Mouse (Mus musculus) adipocyte (in vitro differentiated cells): ENCODE measurements at regions not wholly inside any gene's neighbourhood (a gene's known extent, or its start where the extent isn't known, plus 50 kb on each side); places are given as distances from the start of the nearest gene placed in this dataset.
A peak's percentile ranks its signal among the peaks of the same experiment; 100 is the strongest.

ENCODE experiments used
- DNase-seq: peaks from one replicate; pipeline ENCODE4 v3.0.0-alpha.2; 2016; ENCODE audit warnings: low spot score

- DNase-seq, result no peak
These were observed 57.7 kb downstream of the Rpl14 start for GRCm38 (mm10) chr9:120628794-120629560.

GRCm38 (mm10) chr9:120629609-120630008 is 58.4 kb downstream of the Rpl14 start:
- DNase-seq, result no peak

- no peak for DNase-seq
These were observed 61.6 kb downstream of the Rpl14 start for GRCm38 (mm10) chr9:120632821-120633220.

GRCm38 (mm10) chr9:120642656-120643055 is 71.4 kb downstream of the Rpl14 start:
- DNase-seq, result no peak

DNA sequence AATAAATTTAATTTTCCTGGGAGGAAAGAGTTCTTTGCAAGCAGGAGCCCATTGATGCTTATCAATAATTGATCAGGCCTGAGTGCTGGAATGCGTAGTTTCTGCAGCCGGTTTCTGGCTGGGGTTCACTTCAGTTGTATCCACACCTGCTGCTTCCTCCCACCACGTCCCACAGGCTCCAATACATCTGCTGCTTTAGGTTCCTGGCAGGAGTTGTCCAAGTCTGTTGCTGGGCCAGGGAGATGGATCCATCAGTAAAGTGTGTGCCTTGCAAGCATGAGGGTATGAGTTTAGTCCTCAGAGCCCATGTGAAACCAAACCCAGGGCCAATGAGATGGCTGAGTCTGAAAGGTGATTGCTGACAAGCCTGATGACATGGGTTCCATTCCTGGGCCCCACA is 72.1 kb downstream of the Rpl14 start:
- no peak for DNase-seq

DNA sequence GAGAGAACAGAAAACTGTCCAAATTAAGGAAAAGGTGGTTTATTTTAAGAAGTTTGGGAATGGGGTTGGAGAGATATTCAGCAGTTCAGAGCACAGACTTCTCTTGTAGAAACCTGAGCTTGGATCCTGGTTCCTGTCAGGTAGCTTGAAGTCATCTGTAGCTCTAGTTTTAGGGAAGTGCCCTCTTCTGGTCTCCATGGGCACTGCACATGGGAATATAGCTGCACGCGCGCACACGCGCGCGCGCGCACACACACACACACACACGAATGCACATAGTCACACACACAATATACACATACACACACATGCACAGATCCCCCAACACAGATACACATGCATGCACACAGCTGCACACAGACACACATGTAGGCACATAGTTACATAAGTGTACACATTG is 74.5 kb downstream of the Rpl14 start:
- no peak for DNase-seq

DNA sequence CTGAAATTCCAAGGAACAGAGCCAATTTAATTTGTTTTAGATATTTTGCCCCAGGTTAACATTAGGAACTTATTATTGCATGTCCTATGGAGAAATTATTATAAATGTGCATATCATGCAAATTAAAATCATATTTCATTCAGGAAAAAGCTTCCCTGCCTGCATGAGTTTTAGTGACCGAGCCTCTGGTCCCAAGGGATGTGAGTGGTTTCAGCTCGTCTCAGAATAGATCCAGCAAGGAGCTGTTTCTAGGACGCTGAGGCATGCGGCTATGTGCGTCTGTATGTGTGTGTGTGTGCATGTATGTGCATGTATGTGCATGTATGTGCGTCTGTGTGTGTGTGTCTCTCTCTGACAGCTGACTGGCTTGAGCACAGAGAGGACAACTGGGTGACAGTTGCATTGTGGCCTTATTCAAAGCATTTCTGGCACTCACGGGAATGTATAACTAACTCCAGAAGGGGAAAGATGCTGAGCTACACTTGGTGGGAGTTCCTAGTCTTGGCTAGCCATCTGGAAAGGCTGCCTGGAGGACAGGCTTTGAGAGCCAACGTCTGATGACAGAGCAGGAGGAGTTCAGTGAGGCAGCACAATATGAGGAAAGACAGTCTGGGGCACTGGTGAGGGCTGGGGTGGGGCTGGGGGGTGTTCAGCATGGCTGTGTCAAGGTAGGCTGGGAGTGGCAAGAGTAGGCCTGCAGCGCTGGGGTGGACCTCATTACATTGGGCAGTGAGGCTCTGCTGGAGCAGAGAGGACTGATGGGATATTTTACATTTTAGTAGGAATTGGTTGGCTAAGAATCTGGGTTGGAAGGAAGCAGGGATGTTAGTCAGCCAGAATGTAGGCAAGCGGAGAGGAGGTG is 75.8 kb downstream of the Rpl14 start:
- DNase-seq, result no peak

DNA sequence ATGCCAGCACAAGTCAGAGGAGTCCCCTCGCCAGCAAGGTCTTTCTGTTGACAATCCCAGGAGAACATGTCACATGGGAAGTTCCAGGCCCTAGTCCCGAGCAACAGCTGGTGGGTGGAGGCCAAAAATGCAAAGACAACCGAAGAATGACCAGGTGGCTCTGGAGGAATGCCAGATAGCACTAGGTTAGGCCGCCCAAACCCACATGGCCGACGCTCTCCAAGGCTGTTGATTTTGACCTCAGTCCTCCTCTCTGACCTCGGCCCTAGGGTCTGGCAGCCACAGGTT is 76.4 kb downstream of the Rpl14 start:
- no peak for DNase-seq

DNA sequence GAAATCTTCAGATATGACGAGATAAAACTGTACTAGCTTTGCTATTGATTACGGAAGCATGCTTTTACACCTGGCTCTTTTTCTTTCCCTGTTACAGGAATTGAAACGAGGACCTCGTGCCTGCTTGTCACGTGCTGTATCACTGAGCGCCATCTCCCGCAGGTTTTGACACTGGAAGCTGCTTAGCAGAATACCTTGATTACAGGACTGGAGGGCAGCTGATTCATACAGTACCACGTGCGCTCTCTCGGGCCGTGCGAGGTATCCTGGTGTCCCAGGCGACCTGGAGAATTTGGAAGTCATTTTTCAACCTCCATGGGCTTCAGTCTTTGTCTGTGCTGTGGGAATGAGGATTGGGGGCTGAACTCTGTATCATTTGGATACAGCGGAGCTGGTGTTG is 81.5 kb downstream of the Rpl14 start:
- no peak for DNase-seq

- no peak for DNase-seq
These were observed 81.9 kb downstream of the Rpl14 start for GRCm38 (mm10) chr9:120653170-120653569.

DNA sequence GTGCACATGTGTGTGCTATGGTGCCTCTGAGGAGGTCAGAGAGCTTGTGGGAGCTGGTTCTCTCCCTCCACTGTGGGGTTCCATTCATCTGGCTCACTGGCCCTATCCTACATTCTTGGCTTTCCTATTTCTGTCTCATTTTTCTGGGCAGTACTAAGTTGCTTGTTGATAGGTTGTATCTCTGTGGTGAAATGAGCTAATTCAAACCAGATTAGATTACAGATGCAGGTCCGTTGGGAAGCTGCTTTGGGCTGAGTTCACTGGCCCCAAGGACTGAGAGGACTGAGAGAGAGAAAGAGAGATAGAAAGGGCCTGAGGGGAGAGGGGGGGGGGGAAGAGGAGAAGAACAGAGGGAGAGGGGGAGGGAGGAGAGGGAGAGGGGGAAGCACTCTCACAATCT is 83.5 kb downstream of the Rpl14 start:
- no peak for DNase-seq

DNA sequence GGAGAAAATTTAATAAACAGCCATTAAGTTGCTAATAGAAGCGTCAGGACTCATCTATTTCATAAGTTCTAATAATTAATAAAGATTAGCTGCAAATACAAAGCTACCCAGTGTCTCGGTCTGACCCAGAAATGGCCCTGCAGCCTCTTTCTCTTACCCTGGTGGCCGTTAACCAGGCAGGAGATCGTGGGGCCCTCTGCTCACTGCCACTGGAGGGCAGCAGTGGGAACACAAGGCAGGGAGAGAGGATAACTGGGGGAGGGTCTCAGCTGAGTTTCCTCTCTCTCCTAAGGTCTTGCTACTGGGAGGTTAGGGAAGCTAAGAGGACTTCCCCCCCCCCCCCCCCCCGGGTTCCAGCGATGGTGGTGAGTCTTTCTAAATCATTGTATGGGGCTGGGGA is 85.7 kb downstream of the Rpl14 start:
- DNase-seq, result peak; percentile 8

DNA sequence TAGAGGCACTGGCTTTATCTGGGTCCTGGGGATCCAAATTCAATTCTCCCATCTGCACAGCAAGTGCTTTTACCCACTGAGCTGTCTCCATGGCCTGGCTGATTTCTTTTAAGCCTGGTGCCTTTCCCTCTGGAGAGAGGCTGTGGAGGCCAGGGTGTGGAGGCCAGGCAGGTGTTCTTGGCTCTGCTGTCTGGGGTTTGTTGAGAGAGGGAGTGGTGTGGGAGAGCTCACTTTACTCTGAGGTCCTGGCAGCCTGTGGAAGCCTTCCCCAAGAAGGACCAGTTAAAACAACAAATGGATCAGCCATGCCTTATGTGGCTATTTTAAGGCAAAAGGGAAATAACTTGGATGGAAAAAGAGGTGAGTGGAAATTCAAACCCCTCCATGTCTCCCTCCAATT is 86.5 kb downstream of the Rpl14 start:
- no peak for DNase-seq

DNA sequence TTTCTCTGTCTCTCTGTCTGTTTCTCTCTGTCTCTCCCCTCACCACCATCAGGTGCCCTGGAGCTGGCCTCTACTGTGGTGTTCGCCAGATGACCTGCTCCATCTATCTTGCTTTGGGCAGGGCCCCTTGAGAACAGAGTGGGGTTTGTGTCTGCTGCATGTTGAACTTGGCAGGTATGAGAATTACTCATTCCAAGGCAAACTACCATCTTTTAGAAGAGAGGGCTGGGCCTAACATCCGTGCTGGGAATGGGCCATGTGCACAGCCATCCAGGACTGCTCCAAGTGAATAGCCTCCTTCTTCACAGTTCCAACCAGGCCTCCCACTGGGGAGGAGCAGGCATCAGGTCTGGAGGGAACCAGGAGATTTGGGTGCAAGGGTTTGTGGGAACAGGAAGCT is 87.3 kb downstream of the Rpl14 start:
- no peak for DNase-seq

- DNase-seq, result no peak
These were observed 90.0 kb downstream of the Rpl14 start for GRCm38 (mm10) chr9:120661226-120661625.

DNA sequence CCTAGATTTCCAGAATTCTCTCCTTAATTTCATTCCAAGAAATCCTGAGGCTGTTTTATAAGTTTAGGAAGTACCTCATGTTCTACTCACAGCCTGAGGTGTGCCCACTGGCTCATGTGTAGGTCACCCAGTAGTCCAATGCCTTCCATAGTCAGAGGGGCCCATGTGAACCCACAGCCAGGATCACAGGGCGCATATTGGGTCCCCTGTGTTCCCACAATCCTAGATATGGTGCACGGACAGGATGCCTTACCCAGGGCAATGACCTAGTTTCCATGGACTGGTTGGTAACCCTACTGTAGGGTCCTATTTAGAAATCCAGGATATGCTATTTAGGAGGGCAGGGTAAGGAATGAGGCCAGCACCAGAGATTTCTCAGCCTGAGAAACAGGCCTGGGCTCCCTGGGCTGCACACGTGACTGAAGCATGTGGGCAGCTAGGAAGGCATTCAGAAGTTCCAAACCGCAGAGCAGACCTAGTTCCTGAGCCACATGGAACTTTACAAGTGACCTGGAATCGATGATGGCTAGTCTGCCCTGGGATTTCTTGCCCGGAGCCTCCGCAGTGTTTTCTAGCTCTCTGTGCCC is 90.5 kb downstream of the Rpl14 start:
- no peak for DNase-seq

DNA sequence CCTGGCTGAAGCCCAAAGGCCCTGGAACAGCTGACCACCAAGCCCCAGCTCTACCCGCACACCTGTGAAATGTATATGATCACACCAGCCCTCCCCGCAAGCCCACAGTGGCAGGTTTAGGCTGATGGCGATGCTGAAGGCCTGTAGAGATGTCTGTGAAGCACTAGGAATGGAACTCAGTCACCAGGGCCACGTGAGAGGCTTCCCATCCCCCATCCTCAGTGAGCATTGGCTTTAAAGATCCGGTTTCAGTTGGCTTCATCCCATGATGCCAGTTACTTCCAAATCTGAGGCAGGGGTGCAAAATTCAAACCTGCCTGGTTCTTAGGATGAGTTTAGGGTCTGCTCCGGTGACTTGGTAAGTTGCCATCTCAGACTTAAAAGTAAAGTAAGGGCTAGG is 91.9 kb downstream of the Rpl14 start:
- no peak for DNase-seq

GRCm38 (mm10) chr9:120664086-120664485 is 92.8 kb downstream of the Rpl14 start:
- DNase-seq, result no peak

GRCm38 (mm10) chr9:120672452-120672851 is 101.2 kb downstream of the Rpl14 start:
- DNase-seq, result no peak

GRCm38 (mm10) chr9:120674855-120675254 is 103.6 kb downstream of the Rpl14 start:
- no peak for DNase-seq

- no peak for DNase-seq
These were observed 104.3 kb downstream of the Rpl14 start for GRCm38 (mm10) chr9:120675371-120676150.

DNA sequence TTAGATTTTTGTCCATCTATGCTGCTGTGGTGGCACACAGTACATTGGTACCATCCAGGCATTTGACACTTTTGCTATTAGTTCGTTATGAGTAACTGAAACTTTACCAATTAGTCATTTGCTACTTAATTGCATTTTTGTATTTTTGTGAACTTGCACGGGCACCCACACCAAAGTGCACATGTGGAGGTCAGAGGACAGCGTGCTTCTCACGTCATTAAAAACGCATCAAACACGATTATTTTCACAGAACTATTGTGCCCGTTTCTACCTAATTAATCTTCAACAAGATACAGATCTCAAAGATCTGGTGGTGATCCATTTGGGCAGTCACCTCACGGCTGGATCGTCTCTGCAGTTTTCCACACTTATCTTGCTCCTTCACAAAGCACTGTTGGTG is 105.1 kb downstream of the Rpl14 start:
- DNase-seq, result no peak

DNA sequence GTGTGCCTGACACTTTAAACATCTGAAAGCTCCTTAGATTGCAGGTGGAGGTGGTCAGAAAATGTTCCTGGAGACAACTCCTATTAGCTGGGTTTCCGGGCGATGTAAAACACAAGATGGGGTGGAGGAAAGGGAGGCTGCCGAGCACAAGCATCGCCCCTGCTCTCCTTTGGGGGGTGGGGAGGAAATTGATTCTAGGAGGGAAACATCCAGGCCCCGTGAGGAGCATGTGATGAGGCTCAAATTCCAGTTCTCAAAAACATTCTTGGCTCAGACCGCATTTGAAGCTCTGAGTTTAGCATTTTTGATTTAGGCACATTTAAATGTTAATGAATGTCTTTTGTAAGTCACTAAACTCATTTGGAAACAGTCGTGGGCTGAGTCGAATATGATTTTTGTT is 105.5 kb downstream of the Rpl14 start:
- no peak for DNase-seq
